Mouse (Mus musculus): ENCODE data around the gene Glrx. TPM values are rescaled to one million over a fixed set of nuclear protein-coding genes. Genes with fewer than 3 reads are reported as not detected.
A peak's percentile ranks its signal among the peaks of the same experiment; 100 is the strongest.

Glrx gene
- polyA plus RNA-seq (2011; ENCODE audit: insufficient read depth, insufficient read length, low read depth, missing spikeins): 9.1 and 11.9 TPM in 2 replicates

DNA sequence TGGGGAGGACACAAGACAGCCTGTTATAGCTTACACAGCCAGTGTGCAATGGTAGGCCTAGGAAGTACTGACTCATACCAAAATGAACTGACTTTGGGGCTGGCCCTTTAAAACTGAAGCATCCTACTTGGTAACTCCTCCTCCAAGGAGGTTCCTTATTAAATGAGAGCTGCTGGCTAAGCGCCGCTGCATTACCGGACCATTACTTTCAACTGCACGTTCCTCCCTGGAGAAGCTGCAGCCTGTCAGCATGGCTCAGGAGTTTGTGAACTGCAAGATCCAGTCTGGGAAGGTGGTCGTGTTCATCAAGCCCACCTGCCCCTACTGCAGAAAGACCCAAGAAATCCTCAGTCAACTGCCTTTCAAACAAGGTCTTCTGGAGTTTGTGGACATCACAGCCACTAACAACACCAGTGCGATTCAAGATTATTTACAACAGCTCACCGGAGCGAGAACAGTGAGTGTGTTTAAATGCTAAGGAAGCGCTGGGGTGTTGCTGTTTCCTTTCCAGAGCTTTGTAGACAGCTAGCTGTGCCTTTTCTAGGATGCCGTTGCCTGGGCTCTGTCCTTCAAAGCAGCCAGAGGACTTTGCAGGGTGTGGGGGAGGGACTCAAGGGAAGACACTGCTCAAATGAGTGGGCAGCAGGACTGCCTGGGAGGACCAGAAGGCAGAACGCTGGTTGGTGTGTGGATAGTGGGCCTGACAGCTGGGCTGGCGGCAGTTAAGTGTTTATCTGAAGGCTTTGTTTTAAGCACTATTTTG is at the start of gene Glrx:
TSS of gene Glrx (plus strand) at position 150 of the 763 bp plus-strand sequence.
- H3K9me3 ChIP-seq (replicated peaks; ENCODE audit: control insufficient read depth, insufficient read depth, low read length, poor library complexity, severe bottlenecking): no peaks in the 10 kb centered on the region
- no peaks in the 10 kb centered on the region for H3K36me3 ChIP-seq (ENCODE audit: control insufficient read depth, insufficient read depth, low read length, poor library complexity, severe bottlenecking)
- no peak for TF ChIP-seq POLR2A (IDR thresholded peaks at IDR 0.05; ENCODE audit: insufficient read depth, low read length)
- no peak for TF ChIP-seq CTCF (IDR thresholded peaks at IDR 0.05; ENCODE audit: low read depth, low read length)
- no peak for TF ChIP-seq EP300 (IDR thresholded peaks at IDR 0.05; ENCODE audit: insufficient read depth, low read depth, low read length)
- H3K4me1 ChIP-seq (ENCODE audit: control insufficient read depth, insufficient read depth, low read length): peaks cover under 1% of the 10 kb centered on the region
- H3K27me3 ChIP-seq (ENCODE audit: control insufficient read depth, insufficient read depth, low read length, poor library complexity, severe bottlenecking): no peaks in the 10 kb centered on the region
- no peak within 1 kb of the TSS for H3K9ac ChIP-seq (ENCODE audit: low read depth, poor library complexity, severe bottlenecking)
- no peak within 1 kb of the TSS for H3K27ac ChIP-seq (ENCODE audit: insufficient read depth, low read length)
- H3K4me3 ChIP-seq (ENCODE audit: low read depth, low read length): 0 out of 2 replicates have a peak within 1 kb of the TSS, but pooled peaks have one; percentile 2

DNA sequence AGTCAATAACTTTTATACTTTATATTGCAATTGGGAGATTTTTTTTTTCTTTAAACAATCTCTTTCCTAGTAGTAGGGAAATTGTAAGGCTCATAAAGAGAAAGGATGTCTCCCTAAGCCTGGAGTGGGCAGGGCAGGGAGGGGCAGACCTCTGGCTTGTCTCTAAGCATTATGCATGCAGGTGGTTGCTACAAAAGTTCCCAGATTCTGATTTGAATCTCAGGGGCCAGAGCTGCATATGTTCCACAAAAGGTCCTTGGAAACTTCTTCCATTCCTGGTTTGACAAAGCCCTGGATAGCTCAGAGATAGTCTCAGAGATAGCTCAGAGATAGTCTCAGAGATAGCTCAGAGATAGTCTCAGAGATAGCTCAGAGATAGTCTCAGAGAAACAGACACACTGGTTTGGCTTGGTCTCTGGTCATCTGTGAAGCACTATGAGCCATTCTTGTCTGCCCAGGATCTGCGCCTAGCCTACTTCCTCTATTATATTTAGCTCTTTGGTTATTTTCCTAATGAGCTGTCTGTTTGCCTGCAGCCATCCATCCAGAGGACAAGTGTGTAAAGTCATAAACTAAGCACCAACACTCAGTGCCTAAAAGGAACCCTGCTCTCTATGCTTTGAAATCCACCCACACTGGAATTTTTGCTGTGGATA is 49.0 kb upstream of the Glrx start:
- TF ChIP-seq CTCF (IDR thresholded peaks at IDR 0.05; ENCODE audit: low read depth, low read length): no peak
- no peak for TF ChIP-seq EP300 (IDR thresholded peaks at IDR 0.05; ENCODE audit: insufficient read depth, low read depth, low read length)
- no peak for TF ChIP-seq POLR2A (IDR thresholded peaks at IDR 0.05; ENCODE audit: insufficient read depth, low read length)
- H3K4me3 ChIP-seq (ENCODE audit: low read depth, low read length): no peak overlapping the region
- H3K27me3 ChIP-seq (ENCODE audit: control insufficient read depth, insufficient read depth, low read length, poor library complexity, severe bottlenecking): no peaks in the 10 kb centered on the region
- H3K9me3 ChIP-seq (replicated peaks; ENCODE audit: control insufficient read depth, insufficient read depth, low read length, poor library complexity, severe bottlenecking): no peaks in the 10 kb centered on the region
- no peaks in the 10 kb centered on the region for H3K36me3 ChIP-seq (ENCODE audit: control insufficient read depth, insufficient read depth, low read length, poor library complexity, severe bottlenecking)
- no peak overlapping the region for H3K9ac ChIP-seq (ENCODE audit: low read depth, poor library complexity, severe bottlenecking)
- H3K4me1 ChIP-seq (ENCODE audit: control insufficient read depth, insufficient read depth, low read length): peaks cover 3% of the 10 kb centered on the region
- no peak overlapping the region for H3K27ac ChIP-seq (ENCODE audit: insufficient read depth, low read length)

DNA sequence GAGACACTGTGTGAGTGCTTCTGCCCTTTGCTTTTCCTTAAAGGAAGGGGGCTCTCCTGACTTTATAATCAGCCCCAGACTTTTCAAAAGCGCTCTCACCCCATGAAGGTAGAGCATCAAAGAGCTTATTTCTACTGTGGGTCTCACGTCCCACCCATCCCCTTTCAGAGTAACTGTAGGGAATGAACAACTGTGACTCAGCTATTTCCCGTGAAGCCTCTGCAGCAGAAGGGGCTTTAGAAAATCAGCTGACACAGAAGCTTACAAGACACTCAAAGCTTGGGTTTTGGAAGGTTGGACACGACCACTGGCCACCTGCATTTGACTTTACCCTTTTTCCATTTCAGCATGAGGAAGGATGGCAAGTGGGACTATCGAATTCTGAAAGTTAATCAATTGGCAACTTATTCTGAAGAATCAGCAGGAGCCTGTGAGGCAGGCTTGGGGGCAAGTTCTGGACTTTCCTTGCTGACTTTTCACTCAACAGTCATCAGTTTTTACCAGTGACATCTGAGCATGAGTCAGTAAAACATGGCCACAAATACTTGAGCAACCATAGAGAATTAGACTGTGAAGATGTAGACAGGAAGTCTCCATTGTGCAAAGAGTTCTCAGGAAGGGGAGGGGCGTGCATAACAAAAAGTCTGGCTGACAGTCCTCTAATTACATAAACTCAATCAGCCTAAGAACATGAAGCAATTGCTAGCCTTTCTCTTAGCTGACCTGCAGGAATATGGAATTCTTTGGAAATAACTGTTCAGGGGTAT is 45.6 kb upstream of the Glrx start:
- Histone ChIP-seq H3K4me3 (ENCODE audit: low read depth, low read length) (no peak overlapping the region), H3K27me3 (ENCODE audit: control insufficient read depth, insufficient read depth, low read length, poor library complexity, severe bottlenecking) (no peaks in the 10 kb centered on the region), H3K4me1 (ENCODE audit: control insufficient read depth, insufficient read depth, low read length) (peaks cover 3% of the 10 kb centered on the region), H3K9me3 (replicated peaks; ENCODE audit: control insufficient read depth, insufficient read depth, low read length, poor library complexity, severe bottlenecking) (no peaks in the 10 kb centered on the region), H3K27ac (ENCODE audit: insufficient read depth, low read length) (no peak overlapping the region; the same call in 1 of the 2 replicates), H3K36me3 (ENCODE audit: control insufficient read depth, insufficient read depth, low read length, poor library complexity, severe bottlenecking) (no peaks in the 10 kb centered on the region), H3K9ac (ENCODE audit: low read depth, poor library complexity, severe bottlenecking) (no peak overlapping the region)
- TF ChIP-seq EP300 (IDR thresholded peaks at IDR 0.05; ENCODE audit: insufficient read depth, low read depth, low read length) (no peak), CTCF (IDR thresholded peaks at IDR 0.05; ENCODE audit: low read depth, low read length) (no peak), POLR2A (IDR thresholded peaks at IDR 0.05; ENCODE audit: insufficient read depth, low read length) (no peak)

DNA sequence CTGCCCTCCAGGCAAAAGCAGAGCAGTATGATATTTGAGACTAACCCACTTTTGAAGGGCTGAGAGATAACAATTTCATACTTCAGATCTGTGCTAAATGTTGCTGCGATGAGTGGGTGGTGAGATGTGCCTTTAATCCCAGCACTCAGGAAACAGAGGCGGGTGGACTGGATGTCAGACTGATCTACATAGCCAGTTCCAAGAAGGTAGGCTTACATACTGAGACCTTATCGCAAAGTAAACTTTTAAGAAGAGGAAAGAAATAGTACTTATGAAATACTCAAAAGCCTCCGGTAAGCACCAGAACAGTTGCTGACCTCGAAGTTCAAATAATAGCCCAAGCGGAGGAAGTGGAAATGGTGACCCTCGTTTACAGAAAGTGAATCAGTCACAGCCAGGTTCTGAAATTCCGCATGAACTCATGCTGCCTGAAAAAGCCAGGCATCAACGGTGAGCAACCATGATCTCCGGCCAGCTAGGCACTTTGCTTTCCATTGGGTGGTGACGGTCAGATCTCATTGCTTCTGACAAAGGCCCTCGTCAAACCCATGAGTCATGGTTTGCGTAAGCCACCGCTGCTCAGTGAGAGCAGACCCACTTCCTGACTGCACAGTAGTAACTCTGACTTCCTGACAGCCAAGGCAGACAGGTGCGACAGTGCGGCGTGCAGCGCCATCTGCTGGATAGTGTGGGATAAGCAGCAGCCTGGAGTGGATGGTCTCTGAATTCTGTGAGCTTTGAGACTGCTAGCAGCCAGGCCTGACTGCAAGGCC is 42.1 kb upstream of the Glrx start:
- H3K27ac ChIP-seq (ENCODE audit: insufficient read depth, low read length): no peak overlapping the region
- H3K9ac ChIP-seq (ENCODE audit: low read depth, poor library complexity, severe bottlenecking): no peak overlapping the region
- TF ChIP-seq CTCF (IDR thresholded peaks at IDR 0.05; ENCODE audit: low read depth, low read length): peak; percentile 100
- peak; percentile 85 for TF ChIP-seq EP300 (IDR thresholded peaks at IDR 0.05; ENCODE audit: insufficient read depth, low read depth, low read length)
- TF ChIP-seq POLR2A (IDR thresholded peaks at IDR 0.05; ENCODE audit: insufficient read depth, low read length): no peak
- H3K9me3 ChIP-seq (replicated peaks; ENCODE audit: control insufficient read depth, insufficient read depth, low read length, poor library complexity, severe bottlenecking): no peaks in the 10 kb centered on the region
- no peaks in the 10 kb centered on the region for H3K27me3 ChIP-seq (ENCODE audit: control insufficient read depth, insufficient read depth, low read length, poor library complexity, severe bottlenecking)
- no peaks in the 10 kb centered on the region for H3K36me3 ChIP-seq (ENCODE audit: control insufficient read depth, insufficient read depth, low read length, poor library complexity, severe bottlenecking)
- H3K4me1 ChIP-seq (ENCODE audit: control insufficient read depth, insufficient read depth, low read length): peaks cover 3% of the 10 kb centered on the region
- H3K4me3 ChIP-seq (ENCODE audit: low read depth, low read length): no peak overlapping the region

DNA sequence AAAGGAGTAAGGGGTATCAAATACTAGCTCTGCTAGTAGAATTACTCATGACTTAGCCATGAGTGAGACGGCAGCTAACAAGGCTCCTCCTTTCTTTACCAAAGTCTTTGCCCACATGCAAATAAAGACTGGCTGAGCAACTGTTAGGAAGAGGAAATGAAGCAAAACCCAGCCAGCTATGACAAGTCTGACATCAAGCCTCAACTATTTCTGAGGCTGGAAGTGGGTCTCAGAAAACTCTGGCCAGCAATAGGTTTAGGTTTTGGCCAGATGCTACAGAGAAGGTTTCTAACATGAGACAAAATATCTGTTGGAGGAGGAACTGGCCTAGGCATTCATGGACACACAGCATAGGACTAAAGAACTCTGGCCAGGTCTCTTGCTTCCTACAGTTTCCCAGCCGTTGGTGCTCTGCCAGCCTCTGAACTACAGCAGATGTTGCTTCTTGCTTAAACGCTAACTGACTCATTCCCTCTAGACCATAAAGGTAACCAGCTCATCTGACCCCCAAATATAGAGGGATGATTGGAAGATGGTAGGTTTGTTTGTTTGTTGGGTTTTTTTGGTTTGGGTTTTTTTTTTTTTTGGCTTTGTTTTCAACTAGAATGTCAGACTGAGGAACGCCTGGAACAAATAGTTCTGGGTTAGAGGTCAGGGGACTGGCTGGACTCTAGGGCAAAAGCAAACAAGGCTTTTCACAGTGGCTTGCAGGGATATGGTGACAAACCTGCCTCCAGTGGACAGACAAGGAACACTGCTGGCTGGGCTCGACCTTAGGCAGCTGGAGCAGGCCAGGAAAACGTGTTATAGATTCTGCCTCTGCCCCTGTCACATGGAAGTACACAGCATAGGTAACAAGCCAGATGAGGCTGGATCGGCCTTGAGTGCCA is 41.0 kb upstream of the Glrx start:
- Histone ChIP-seq H3K9me3 (replicated peaks; ENCODE audit: control insufficient read depth, insufficient read depth, low read length, poor library complexity, severe bottlenecking) (no peaks in the 10 kb centered on the region), H3K36me3 (ENCODE audit: control insufficient read depth, insufficient read depth, low read length, poor library complexity, severe bottlenecking) (no peaks in the 10 kb centered on the region), H3K4me3 (ENCODE audit: low read depth, low read length) (no peak overlapping the region), H3K4me1 (ENCODE audit: control insufficient read depth, insufficient read depth, low read length) (peaks cover 3% of the 10 kb centered on the region), H3K27ac (ENCODE audit: insufficient read depth, low read length) (no peak overlapping the region), H3K27me3 (ENCODE audit: control insufficient read depth, insufficient read depth, low read length, poor library complexity, severe bottlenecking) (no peaks in the 10 kb centered on the region), H3K9ac (ENCODE audit: low read depth, poor library complexity, severe bottlenecking) (no peak overlapping the region)
- TF ChIP-seq EP300 (IDR thresholded peaks at IDR 0.05; ENCODE audit: insufficient read depth, low read depth, low read length) (no peak), CTCF (IDR thresholded peaks at IDR 0.05; ENCODE audit: low read depth, low read length) (no peak), POLR2A (IDR thresholded peaks at IDR 0.05; ENCODE audit: insufficient read depth, low read length) (no peak)

Measured in ES-Bruce4 (cell line).